Mouse (Mus musculus): Measurements from ENCODE around the gene Manbal.

Manbal gene

GRCm38 (mm10) chr2:157367184-157367893 is at the start of gene Manbal:
Gene Manbal (plus strand): TSS chr2:157367594.
- DNase-seq (ENCODE audit: low read depth, low spot score), result peak; percentile 93

DNA sequence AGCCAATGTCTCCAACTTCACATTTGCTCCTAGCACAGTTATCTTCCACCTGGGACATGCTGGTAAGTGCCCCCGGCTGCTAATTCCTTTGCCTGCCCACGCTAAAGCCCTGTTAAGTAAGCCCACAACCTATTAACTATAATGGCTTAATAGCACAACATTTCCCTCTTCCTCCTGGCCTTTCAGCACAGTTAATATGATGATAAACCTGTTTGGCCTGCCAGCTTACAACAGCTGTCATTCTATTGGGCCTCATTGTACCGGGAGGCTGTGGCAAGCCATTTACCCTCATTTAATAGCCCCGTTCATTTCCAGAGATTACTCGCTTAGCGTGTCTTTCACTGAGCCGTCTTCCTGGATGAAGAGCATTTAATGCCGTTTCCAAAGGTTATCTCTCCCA is 47.3 kb upstream of the Manbal start:
- DNase-seq (ENCODE audit: low read depth, low spot score), result no peak

- DNase-seq (ENCODE audit: low read depth, low spot score), result no peak
Observed at GRCm38 (mm10) chr2:157320886-157321285, 46.5 kb upstream of the Manbal start.

- DNase-seq (ENCODE audit: low read depth, low spot score), result no peak
Observed at GRCm38 (mm10) chr2:157322029-157322766, 45.2 kb upstream of the Manbal start.

- no peak for DNase-seq (ENCODE audit: low read depth, low spot score)
Observed at GRCm38 (mm10) chr2:157325238-157325637, 42.2 kb upstream of the Manbal start.

DNA sequence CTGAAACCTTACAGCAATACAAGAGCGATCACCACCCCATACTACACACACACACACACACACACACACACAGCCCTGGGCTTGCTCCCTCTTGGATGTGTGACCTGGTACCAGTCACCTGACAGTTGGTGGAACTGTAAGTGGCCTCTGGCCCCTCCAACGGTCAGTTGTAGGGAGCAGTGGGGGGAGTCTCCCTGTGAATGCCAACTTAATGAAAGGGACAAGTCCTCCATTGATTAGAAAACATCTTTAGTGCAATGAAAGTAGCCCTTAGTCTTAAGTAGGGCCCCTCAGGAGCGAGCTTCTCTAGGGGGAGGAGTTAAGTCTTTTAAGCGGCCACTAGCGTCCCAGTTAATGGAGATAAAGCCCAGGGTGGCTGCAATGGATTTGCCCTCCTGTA is 39.3 kb upstream of the Manbal start:
- no peak for DNase-seq (ENCODE audit: low read depth, low spot score)

DNA sequence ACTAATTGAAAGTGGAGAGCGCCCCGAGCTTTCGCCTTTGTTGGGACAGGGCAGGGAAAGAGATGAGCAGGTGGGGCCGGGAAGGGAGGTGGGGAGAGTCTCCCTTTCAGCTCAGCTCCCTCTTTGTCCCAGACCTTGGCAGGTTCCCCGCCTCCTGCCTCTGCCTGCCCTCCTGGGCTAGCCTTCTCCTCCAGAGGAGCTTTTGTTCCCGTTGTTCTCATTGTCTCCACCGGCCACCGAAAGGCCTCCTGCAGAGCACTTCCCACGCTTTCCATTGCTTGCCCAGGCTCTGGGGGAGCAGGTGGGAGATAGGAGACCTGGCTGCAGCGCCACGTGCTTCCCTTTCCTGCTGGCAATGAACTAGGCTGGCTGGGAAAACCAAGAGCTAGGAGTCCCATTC is 38.8 kb upstream of the Manbal start:
- DNase-seq (ENCODE audit: low read depth, low spot score), result no peak

- no peak for DNase-seq (ENCODE audit: low read depth, low spot score)
Observed at GRCm38 (mm10) chr2:157332059-157332458, 35.3 kb upstream of the Manbal start.

- DNase-seq (ENCODE audit: low read depth, low spot score), result peak; percentile 88
Observed at GRCm38 (mm10) chr2:157338663-157339062, 28.7 kb upstream of the Manbal start.

DNA sequence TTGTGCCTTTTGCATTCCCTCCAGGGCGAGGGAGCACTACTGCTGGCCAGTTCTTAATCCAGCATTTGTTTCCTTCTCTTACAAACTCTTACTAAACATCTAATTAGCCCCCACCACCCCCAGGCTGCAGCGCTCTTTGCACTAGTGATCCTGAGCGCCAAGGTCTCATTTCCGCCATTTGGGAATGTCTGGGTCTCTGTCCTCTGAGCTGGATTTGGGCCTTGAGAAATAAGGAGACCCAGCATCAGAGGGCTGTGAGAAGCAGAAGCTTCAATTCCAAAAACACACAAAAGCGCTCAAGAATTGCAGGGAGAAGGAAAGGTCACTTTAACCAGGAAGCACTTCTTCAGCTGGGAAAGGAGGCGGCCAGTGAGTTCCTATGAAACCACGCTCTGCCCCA is 27.9 kb upstream of the Manbal start:
- no peak for DNase-seq (ENCODE audit: low read depth, low spot score)

DNA sequence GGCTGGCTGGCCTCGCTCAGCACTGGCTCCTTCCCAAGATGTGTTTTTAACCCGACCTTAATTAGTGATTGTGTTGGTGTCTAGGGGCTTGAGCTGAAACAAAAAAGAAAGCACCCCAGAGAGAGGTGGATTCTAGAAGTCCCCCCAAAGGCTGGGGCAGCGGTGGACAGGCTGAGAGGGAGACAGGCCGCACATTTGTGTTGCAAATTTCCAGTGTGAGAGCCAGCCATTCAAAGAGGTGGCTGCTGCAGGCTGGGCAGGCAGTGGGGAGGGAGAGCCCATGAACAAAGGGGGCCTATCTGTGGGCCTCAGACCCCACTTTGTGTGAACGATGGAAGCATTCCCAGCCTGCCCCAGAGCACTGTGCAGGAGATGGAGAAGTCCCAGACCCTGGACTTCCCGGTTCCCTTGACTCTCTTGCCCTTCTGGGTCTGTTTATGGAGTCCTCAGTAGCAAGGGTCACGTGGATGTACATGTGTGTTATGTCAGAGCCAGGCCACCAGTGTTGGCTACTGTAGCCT is 27.1 kb upstream of the Manbal start:
- no peak for DNase-seq (ENCODE audit: low read depth, low spot score)

DNA sequence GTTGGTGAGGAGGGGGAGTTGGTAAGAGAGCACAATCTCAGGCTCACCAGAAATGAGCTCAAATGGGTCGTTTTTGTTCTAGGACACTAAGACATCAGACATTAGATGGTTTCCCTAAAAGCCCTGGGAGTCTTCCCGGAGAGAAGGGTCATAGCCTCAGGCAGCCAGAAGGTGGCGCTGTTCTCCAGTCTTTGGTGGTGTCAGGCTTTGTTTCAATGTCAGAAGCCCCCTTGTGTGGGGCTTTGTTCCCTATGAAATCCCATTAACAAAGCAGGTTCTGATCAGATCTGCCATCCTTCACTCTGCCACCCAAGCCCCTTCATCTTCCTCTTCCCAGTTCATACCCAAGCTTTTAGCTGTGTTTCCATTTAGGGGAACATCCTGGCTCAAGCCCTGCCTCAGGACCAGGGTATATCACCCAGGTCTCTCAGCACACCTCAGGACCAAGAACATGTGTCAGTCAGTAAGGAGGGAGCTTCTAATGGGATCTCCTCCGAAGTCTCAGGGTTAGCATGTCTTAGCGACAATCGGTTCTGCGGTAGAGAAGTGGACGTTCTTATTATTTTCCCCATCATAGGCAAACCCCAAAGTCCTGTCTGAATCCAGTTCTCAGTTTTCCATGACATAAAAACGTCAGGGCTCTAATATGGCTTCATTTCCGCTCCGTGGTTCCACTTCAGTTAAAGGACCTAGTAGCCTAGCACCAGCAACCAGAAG is 25.7 kb upstream of the Manbal start:
- peak; percentile 75 for DNase-seq (ENCODE audit: low read depth, low spot score)

DNA sequence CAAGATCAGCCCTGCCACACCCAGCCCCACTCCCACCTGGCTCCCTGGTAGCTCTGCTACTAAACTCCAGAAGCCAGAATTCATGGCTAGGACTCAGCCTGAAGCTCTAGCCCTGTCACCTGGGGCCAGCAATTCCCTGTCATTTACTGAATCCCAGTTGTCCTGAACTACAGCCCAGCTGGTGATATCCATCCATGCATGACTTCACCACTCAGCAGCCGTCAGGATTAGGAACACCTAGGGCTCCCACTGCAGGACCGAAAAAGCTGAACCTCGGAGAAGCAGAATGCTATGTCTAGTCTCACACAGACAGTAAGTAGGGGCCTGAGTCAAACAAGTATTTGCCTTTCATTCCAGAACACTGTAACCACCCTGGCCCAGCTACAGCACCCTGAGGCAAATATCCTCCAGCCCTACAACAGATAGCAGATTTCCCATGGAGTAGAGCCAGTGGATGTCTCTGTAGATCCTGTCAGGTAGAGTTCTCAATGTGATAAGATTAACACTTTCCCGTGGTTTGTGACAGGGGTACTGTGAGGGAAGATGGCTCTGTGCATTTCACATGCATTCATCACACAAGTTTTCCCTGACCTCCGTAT is 25.0 kb upstream of the Manbal start:
- no peak for DNase-seq (ENCODE audit: low read depth, low spot score)

- DNase-seq (ENCODE audit: low read depth, low spot score), result no peak
Observed at GRCm38 (mm10) chr2:157343337-157343736, 24.1 kb upstream of the Manbal start.

DNA sequence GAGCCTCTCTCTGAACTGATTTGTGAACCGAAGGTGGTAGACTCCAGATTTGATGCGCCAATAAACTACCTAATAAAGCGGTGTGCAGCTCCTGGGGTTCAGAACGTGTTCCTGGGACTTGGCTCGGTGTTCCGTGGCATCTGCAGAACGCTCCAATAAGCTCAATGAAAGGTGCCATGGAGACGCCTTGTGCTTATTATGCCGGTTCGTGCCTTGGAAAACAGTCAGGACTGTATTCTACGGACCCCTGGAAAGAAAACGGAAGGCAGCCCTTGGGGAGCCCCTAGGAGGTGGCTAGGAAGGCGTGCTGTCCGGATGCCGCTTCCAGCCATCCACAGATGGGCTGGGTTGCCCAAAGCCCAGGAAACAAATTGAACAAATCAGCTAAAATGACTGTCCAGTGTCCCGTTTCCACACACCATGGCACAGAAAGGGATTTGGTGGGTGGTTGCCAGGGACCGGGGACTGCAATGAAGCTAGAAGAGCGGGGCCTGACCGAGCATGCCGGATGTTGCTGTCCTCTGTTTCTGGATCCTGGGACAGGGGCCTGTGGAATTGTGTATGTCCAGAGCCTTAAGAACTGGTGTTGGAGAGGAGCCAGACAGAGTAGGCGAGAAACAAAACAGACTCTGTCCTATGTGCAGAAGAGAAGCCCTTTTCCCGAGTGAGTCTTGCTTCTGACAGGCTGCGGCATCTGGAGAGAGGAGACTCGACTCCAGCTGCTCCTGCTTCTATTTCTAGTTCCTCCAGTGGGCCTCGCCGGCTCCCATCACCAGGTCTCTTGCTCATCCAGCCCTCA is 19.8 kb upstream of the Manbal start, which contains the start of gene Ghrh:
Gene Ghrh (minus strand): TSS at position 146 of the 799 bp plus-strand sequence.
- DNase-seq (ENCODE audit: low read depth, low spot score), result no peak

- no peak for DNase-seq (ENCODE audit: low read depth, low spot score)
Observed at GRCm38 (mm10) chr2:157349121-157349778, 18.1 kb upstream of the Manbal start.

GRCm38 (mm10) chr2:157353183-157353582 is 14.2 kb upstream of the Manbal start:
- DNase-seq (ENCODE audit: low read depth, low spot score), result no peak

GRCm38 (mm10) chr2:157354106-157354505 is 13.3 kb upstream of the Manbal start:
- no peak for DNase-seq (ENCODE audit: low read depth, low spot score)

DNA sequence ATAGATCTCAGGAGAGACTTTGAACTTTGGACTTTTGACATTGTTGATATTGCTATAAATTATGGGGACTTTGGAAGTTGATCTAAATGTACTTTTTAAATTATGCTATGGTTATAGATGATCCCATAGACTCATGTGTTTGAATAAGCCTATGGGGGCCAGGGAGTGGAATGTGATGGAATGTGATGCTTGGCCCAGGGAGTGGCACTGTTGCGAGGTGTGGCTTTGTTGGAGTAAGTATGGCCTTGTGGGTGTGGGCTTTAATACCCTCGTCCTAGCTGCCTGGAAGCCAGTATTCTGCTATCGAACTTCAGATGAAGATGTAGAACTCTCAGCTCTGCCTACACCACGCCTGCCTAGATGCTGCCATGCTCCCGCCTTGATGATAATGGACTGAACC is 7.4 kb upstream of the Manbal start:
- no peak for DNase-seq (ENCODE audit: low read depth, low spot score)

DNA sequence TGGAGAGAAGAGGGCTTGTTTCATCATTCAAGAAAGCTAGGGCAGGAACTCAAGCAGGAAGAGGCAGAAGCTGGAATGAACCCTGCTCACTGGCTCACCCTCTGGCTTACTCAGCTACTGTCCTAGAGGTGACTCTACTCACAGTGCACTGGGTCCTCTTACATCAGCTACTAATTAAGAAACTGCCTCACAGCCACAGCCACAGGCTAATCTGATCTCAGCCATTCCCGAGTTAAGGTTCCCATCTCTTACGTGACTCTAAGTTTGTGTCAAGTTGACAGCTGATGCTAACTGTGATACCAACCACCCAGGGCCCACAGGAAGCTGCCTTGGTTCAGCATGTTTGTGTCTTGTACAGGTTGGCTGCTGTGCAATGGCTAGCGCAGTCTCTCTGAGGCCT is 4.4 kb upstream of the Manbal start:
- DNase-seq (ENCODE audit: low read depth, low spot score), result no peak

All from 3T3-L1 (cell line).